Mouse (Mus musculus) neutrophil, adult 59 days (primary cell): ENCODE measurements around the gene Myo1f. TPM values are rescaled to one million over a fixed set of nuclear protein-coding genes. Genes with fewer than 3 reads are reported as not detected.

Source experiments
- total RNA-seq, 2 experiments: library from RNA; stranded (reverse); gene quantifications; 1 replicate in 1 of 2; 2 replicates in 1 of 2; pipeline ENCODE4 v1.2.4; 2023

Gene Myo1f
- total RNA-seq, result 100 to 1,000 TPM; 517 to 547 TPM

DNA sequence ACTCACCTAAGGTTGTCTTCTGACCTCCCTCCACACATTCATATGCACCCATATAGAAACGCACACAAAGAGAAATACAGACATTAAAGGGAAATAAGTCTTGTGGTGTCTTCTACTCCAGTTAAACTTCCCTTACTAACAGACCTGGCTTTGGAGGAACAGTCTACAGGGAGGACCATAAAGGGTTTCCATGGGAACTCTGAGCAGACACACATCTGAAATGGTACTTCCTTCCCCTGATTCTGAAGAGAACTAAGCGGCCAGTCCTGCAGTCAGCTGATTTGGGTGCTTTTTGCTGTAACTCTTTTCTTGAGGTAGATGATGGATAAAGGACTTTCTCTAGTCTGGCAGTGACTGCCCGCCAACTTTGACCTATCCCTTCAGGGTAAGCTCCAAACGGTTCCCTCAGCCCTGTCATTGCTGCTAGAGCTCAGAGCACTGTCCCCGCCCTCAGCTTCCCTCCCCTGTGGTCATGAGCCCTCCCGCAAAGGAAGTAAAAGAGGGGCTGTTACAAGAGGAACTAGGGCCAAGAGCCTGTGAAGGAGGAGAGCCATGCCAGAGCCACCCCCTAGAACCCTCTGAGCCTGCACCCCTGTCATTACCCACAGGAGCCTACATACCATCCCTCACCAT is at the start of gene Myo1f:
Gene Myo1f, plus strand, starts transcription at position 485 of the 633 bp plus-strand sequence.

GRCm38 (mm10) chr17:33523918-33524755 is 31.4 kb upstream of the Myo1f start, which contains the start of gene Adamts10:
Adamts10 (plus strand) TSS chr17:33524204.

DNA sequence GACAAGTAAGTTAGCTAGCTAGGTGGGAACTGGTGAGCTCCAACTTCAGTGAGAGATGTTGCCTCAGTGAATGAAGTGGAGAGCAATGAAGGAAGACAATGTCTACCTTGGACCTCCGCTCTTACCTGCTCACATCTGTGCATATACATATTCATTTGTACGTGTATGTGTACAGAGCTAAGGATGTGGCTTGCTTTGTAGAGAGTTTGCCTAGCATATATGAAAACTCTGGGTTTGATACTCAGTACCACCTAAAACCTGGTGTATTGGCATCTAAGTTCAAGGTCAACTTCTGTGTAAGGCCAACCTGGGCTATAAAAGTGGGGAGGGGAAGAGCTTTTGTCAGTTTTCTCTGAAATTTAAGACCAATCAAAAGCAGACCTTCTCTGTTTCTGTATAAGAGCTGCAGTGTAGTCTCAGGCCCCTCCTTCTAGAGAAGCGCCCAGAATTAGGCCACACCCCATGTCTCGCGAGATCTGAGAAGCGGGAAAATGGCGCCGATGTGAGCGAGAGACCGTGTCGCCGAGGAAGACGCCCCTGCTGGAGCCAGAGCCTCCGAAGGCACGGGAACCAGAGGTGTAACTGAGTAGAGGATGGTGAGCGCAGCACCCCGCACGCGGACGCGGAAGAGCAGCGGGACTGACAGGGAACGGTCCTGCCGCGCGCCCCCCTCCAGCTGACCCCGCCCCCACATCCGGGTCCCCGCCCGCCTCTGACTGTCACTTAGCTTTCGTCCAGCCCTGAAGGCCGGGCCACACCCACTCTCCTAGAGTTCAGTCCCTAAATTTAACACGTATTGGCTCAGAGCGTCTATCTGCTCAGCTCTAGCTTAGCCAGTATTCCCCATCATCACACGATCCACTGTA is 73.3 kb downstream of the Myo1f start, which contains the start of gene Zfp414:
Gene Zfp414, plus strand, starts transcription at position 470 of the 866 bp plus-strand sequence.

GRCm38 (mm10) chr17:33637516-33638276 is 82.2 kb downstream of the Myo1f start, which contains the start of gene Pram1:
Pram1 (plus strand) TSS chr17:33638056.

Other genes with a start within 250 kb of the Myo1f start
- 1 to 10 TPM; 5.4 to 5.7 TPM for gene Zfp81, start 196.8 kb upstream of the Myo1f start, total RNA-seq
- 1 to 10 TPM; 7.0 to 7.8 TPM for gene Zfp101, start 161.1 kb upstream of the Myo1f start, total RNA-seq
- gene Actl9, start 122.8 kb upstream of the Myo1f start, total RNA-seq, result not detected
- gene Adamts10, start 31.5 kb upstream of the Myo1f start, total RNA-seq, result 10 to 100 TPM; 42.9 to 43.2 TPM
- gene Zfp414, start 73.4 kb downstream of the Myo1f start, total RNA-seq, result 10 to 100 TPM; 64.8 to 66.7 TPM
- gene Pram1, start 82.3 kb downstream of the Myo1f start, total RNA-seq, result 100 to 1,000 TPM; 361 to 386 TPM
- gene Hnrnpm, start 131.2 kb downstream of the Myo1f start, total RNA-seq, result 100 to 1,000 TPM; 181 to 236 TPM
- 10 to 100 TPM; 58.9 to 59.2 TPM for gene March2, start 163.0 kb downstream of the Myo1f start, total RNA-seq
- gene Rab11b, start 204.8 kb downstream of the Myo1f start, total RNA-seq, result 100 to 1,000 TPM; 174 to 180 TPM
- gene Angptl4, start 226.1 kb downstream of the Myo1f start, total RNA-seq, result 1 to 10 TPM; 1.1 to 1.2 TPM